Mouse (Mus musculus) liver, postnatal 0 days (tissue): ENCODE measurements at regions not wholly inside any gene's neighbourhood (a gene's known extent, or its start where the extent isn't known, plus 50 kb on each side); places are given as distances from the start of the nearest gene placed in this dataset.

Experiments used
- CTCF ChIP-seq: sonication (generic); IDR thresholded peaks from 2 replicates; pipeline ENCODE4 v1.5.1; 2016; ENCODE audit warnings: antibody characterized with exemption, low read depth
- EP300 ChIP-seq: IDR thresholded peaks from 2 replicates; pipeline ENCODE4 v1.6.1; 2016; ENCODE audit warnings: antibody characterized with exemption, low read depth, mild to moderate bottlenecking

DNA sequence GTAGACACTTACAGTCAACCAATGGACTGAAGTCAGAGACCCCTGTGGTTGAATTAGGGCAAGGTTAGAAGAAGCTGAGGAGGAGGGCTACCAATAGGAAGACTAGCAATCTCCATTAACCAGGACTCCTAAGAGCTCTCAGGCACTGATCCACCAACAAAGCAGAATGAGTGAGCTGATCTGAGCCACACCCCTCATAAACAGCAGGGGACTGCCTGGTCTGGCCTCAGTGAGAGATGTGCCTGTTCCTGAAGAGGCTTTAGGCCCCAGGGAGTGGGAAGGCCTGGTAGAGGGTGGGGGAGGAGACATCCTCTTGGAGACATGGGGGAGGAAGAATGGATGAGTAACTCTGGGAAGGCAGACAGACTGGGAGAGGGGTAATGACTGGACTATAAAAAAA, 1445.6 kb upstream of the Acvr2a start:
- TF ChIP-seq CTCF (no peak), EP300 (no peak)
